Mouse (Mus musculus) ES-Bruce4 (cell line): ENCODE measurements around the gene Bcr.

ENCODE experiments used
- CTCF ChIP-seq: IDR thresholded peaks from one replicate; pipeline ENCODE4 v1.8.1; 2011; ENCODE audit warnings: low read depth, low read length
- EP300 ChIP-seq: IDR thresholded peaks from 2 replicates; pipeline ENCODE4 v1.6.1; 2011; ENCODE audit warnings: low read depth, low read length; ENCODE audit not compliant: insufficient read depth
- POLR2A ChIP-seq: IDR thresholded peaks from one replicate; pipeline ENCODE4 v1.8.1; 2011; ENCODE audit warnings: low read length; ENCODE audit not compliant: insufficient read depth

DNA sequence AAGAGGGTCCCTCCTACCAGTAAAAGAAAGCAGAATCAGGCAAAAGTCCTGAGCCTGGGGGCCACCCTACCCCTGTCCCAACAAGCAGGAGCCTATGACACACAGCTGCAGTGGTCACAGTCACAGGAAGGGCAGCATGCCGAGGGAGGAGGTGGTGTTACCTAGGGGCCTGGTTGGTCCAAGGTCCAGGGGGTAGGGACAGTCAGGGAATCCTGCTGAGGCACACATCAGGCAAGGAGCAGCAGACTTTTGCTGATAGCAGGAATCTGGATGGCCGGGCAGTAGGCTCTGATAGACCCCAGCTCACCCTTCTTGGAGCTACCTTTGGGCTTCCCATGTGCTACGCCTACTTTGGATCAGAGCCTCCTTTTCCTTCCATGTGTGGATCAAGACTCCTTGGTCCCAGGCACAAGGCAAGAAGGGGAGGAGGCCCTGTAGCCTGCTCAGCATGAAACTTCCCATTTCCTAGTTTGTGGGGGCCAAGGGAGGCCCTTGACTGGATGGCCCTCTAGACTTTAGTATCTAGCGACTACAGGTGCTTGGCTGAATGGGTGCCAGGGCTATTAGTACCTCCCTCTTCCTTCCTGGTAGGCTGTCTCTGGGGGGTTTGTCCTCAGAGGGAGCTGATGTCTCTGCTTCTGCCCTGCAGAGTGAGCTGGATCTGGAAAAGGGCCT, 70.1 kb downstream of the Bcr start:
- TF ChIP-seq CTCF (no peak), POLR2A (no peak), EP300 (no peak)
